Mouse (Mus musculus) CH12.LX (cell line): ENCODE measurements around the gene Nfkb2. TPM values are rescaled to one million over a fixed set of nuclear protein-coding genes. Genes with fewer than 3 reads are reported as not detected.

Source experiments
- DNase-seq: peaks from one replicate; pipeline ENCODE4 v3.0.0-alpha.2; 2013; ENCODE audit errors: extremely low read depth
- H3K27ac ChIP-seq: 2 replicates; pipeline ENCODE4 v1.5.1; 2012; ENCODE audit warnings: low read depth, mild to moderate bottlenecking, control low read depth, moderate library complexity; ENCODE audit not compliant: insufficient read depth
- H3K27me3 ChIP-seq: replicated peaks from 2 replicates; pipeline ENCODE3; 2012; ENCODE audit warnings: inconsistent platforms
- H3K36me3 ChIP-seq, 2 experiments: replicated peaks in 1 of 2; 2 replicates each; pipeline versions ENCODE3 to v1.6.1; 2012; ENCODE audit warnings: inconsistent platforms in 1 of 2, low read length in 1 of 2, mild to moderate bottlenecking in 1 of 2, mixed read lengths in 1 of 2, moderate library complexity in 1 of 2; ENCODE audit not compliant: control insufficient read depth in 1 of 2, insufficient read depth in 1 of 2
- H3K4me1 ChIP-seq, 2 experiments: 2 replicates each; pipeline ENCODE4 v1.6.1; 2012; ENCODE audit warnings: inconsistent platforms in 1 of 2, moderate library complexity in 1 of 2; ENCODE audit not compliant: insufficient read depth in 2 of 2, control insufficient read depth in 1 of 2
- H3K4me2 ChIP-seq: 2 replicates; pipeline ENCODE4 v1.6.1; 2012; ENCODE audit warnings: low read depth, mild to moderate bottlenecking, control low read depth; ENCODE audit not compliant: poor library complexity, insufficient read depth, severe bottlenecking
- H3K4me3 ChIP-seq, 3 experiments: fragments of 150-350 bp in 1 of 3; sonication (generic) in 1 of 3; replicated peaks in 1 of 3; 2 replicates each; pipeline versions ENCODE3 to v1.5.1; 2011 to 2012; ENCODE audit warnings: low read depth in 2 of 3, low read length in 2 of 3, mild to moderate bottlenecking in 2 of 3, moderate library complexity in 2 of 3, control low read depth in 1 of 3, improper control_type of control experiment in 1 of 3, inconsistent platforms in 1 of 3, mixed read lengths in 1 of 3; ENCODE audit not compliant: poor library complexity in 1 of 3
- H3K79me2 ChIP-seq: replicated peaks from 2 replicates; pipeline ENCODE4 v1.6.1; 2012; ENCODE audit warnings: mild to moderate bottlenecking, moderate library complexity; ENCODE audit not compliant: control insufficient read depth, poor library complexity, insufficient read depth, severe bottlenecking; ENCODE audit errors: extremely low read depth
- H3K9ac ChIP-seq: 2 replicates; pipeline ENCODE4 v1.6.1; 2012; ENCODE audit warnings: low read depth, mild to moderate bottlenecking, control low read depth, moderate library complexity; ENCODE audit not compliant: insufficient read depth
- H3K9me3 ChIP-seq: replicated peaks from 2 replicates; pipeline ENCODE3; 2012; ENCODE audit warnings: low read length, inconsistent platforms, mixed read lengths
- CHD1 ChIP-seq: IDR thresholded peaks from 2 replicates; pipeline ENCODE4 v1.6.1; 2012; ENCODE audit warnings: low read depth, low read length, improper control_type of control experiment, inconsistent platforms
- CHD2 ChIP-seq: IDR thresholded peaks from 2 replicates; pipeline ENCODE4 v1.6.1; 2011; ENCODE audit warnings: low read length, improper control_type of control experiment
- CTCF ChIP-seq, 2 experiments: IDR thresholded peaks in 1 of 2; conservative IDR thresholded peaks in 1 of 2; 2 replicates each; pipeline ENCODE4 v1.5.1; 2011 to 2012; ENCODE audit warnings: low read depth in 2 of 2, low read length in 2 of 2, improper control_type of control experiment in 1 of 2, inconsistent platforms in 1 of 2, mild to moderate bottlenecking in 1 of 2, moderate library complexity in 1 of 2
- E2F4 ChIP-seq: IDR thresholded peaks from 2 replicates; pipeline ENCODE4 v1.6.1; 2011; ENCODE audit warnings: low read depth, low read length, improper control_type of control experiment; ENCODE audit not compliant: insufficient replicate concordance
- ELF1 ChIP-seq: IDR thresholded peaks from 2 replicates; pipeline ENCODE4 v1.6.1; 2014; ENCODE audit warnings: low read depth, mild to moderate bottlenecking, inconsistent platforms, low read length, improper control_type of control experiment
- EP300 ChIP-seq: IDR thresholded peaks from 2 replicates; pipeline ENCODE4 v1.6.1; 2011; ENCODE audit warnings: low read length, improper control_type of control experiment
- GABPA ChIP-seq: IDR thresholded peaks from 2 replicates; pipeline ENCODE4 v1.6.1; 2012; ENCODE audit warnings: low read depth, low read length, improper control_type of control experiment, inconsistent platforms; ENCODE audit not compliant: insufficient replicate concordance
- IRF4 ChIP-seq: IDR thresholded peaks from 2 replicates; pipeline ENCODE4 v1.6.1; 2014; ENCODE audit warnings: low read depth, mild to moderate bottlenecking, inconsistent platforms, low read length, improper control_type of control experiment
- KAT2A ChIP-seq: IDR thresholded peaks from 2 replicates; pipeline ENCODE4 v1.6.1; 2012; ENCODE audit warnings: low read length, improper control_type of control experiment, inconsistent platforms; ENCODE audit not compliant: insufficient replicate concordance
- MAFK ChIP-seq: IDR thresholded peaks from 2 replicates; pipeline ENCODE4 v1.6.1; 2011; ENCODE audit warnings: low read length, improper control_type of control experiment; ENCODE audit not compliant: insufficient replicate concordance
- MAX ChIP-seq: IDR thresholded peaks from 2 replicates; pipeline ENCODE4 v1.6.1; 2011; ENCODE audit warnings: low read length, improper control_type of control experiment
- MAZ ChIP-seq: IDR thresholded peaks from 2 replicates; pipeline ENCODE4 v1.6.1; 2012; ENCODE audit warnings: low read depth, mild to moderate bottlenecking, inconsistent platforms, low read length, improper control_type of control experiment, moderate library complexity
- MEF2A ChIP-seq: IDR thresholded peaks from 2 replicates; pipeline ENCODE4 v1.6.1; 2014; ENCODE audit warnings: low read depth, mild to moderate bottlenecking, inconsistent platforms, low read length, improper control_type of control experiment, borderline replicate concordance
- MXI1 ChIP-seq: IDR thresholded peaks from 2 replicates; pipeline ENCODE4 v1.6.1; 2011; ENCODE audit warnings: mild to moderate bottlenecking, low read depth, low read length, improper control_type of control experiment
- MYC ChIP-seq: IDR thresholded peaks from 2 replicates; pipeline ENCODE4 v1.6.1; 2011; ENCODE audit warnings: low read depth, mild to moderate bottlenecking, improper control_type of control experiment, low read length
- NRF1 ChIP-seq: IDR thresholded peaks from 2 replicates; pipeline ENCODE4 v1.6.1; 2014; ENCODE audit warnings: low read depth, mild to moderate bottlenecking, inconsistent platforms, low read length, improper control_type of control experiment, moderate library complexity
- PAX5 ChIP-seq: IDR thresholded peaks from 2 replicates; pipeline ENCODE4 v1.6.1; 2012; ENCODE audit warnings: low read length, inconsistent platforms, mixed read lengths
- POLR2A ChIP-seq: IDR thresholded peaks from 2 replicates; pipeline ENCODE4 v1.6.1; 2011; ENCODE audit warnings: low read depth, mild to moderate bottlenecking, improper control_type of control experiment, low read length
- SMC3 ChIP-seq: IDR thresholded peaks from 2 replicates; pipeline ENCODE4 v1.6.1; 2011; ENCODE audit warnings: low read depth, low read length, improper control_type of control experiment
- UBTF ChIP-seq: IDR thresholded peaks from 2 replicates; pipeline ENCODE4 v1.6.1; 2012; ENCODE audit warnings: low read depth, mild to moderate bottlenecking, inconsistent platforms, low read length, improper control_type of control experiment, moderate library complexity
- ZC3H11A ChIP-seq: IDR thresholded peaks from 2 replicates; pipeline ENCODE4 v1.6.1; 2012; ENCODE audit warnings: low read depth, mild to moderate bottlenecking, inconsistent platforms, low read length, improper control_type of control experiment
- ZKSCAN1 ChIP-seq: IDR thresholded peaks from 2 replicates; pipeline ENCODE4 v1.6.1; 2012; ENCODE audit warnings: low read depth, inconsistent platforms, low read length, improper control_type of control experiment, borderline replicate concordance
- ZNF384 ChIP-seq: IDR thresholded peaks from 2 replicates; pipeline ENCODE4 v1.6.1; 2012; ENCODE audit warnings: low read depth, low read length, improper control_type of control experiment, inconsistent platforms
- dilution Hi-C: fragments of 300-500 bp; cut with MboI; formaldehyde crosslinking; loops from 2 replicates; pipeline ENCODE4 v1.14.3; 2020; ENCODE audit warnings: low sequenced_read_pairs; ENCODE audit not compliant: extremely low pct_unique_long_range_greater_than_20kb, extremely low pct_ligation_motif_present
- in situ Hi-C: fragments of 300-500 bp; cut with MboI; formaldehyde crosslinking; loops from 3 replicates; pipeline ENCODE4 v1.14.3; 2019; ENCODE audit warnings: low sequenced_read_pairs, low pct_ligation_motif_present, low pct_unique_long_range_greater_than_20kb, mixed read lengths
- polyA plus RNA-seq: library from polyadenylated mRNA; unstranded; fragments of >175 nt; gene quantifications from 2 replicates; pipeline ENCODE4 v1.2.1, GENCODE M21; 2012; ENCODE audit warnings: low read depth; ENCODE audit not compliant: insufficient read length
- total RNA-seq, 2 experiments: library from RNA; depleted of rRNA; stranded (reverse); fragments of 300-350 nt in 1 of 2; fragments of >200 nt in 1 of 2; gene quantifications; 2 replicates each; pipeline ENCODE4 v1.2.3; 2012 to 2014

Nfkb2 gene
- total and polyA plus RNA-seq, 3 experiments, result 44.3 to 71.7 (median 64.8) TPM

- in situ Hi-C loops, result no loop called here
- Histone ChIP-seq H3K4me2 (no peak overlapping the region), H3K79me2 (peaks cover under 1% of the 10 kb centered on the region; the same call in 1 of the 2 replicates), H3K27me3 (no peaks in the 10 kb centered on the region), H3K4me1 (peaks cover 4 to 49% of the 10 kb centered on the region in 2 experiments), H3K9ac (no peak overlapping the region), H3K4me3 (no peak overlapping the region), H3K27ac (no peak overlapping the region), H3K36me3 (peaks cover 79 to 89% of the 10 kb centered on the region in 2 experiments), H3K9me3 (no peaks in the 10 kb centered on the region)
- dilution Hi-C loops, result no loop called here
- TF ChIP-seq ZC3H11A (no peak), UBTF (no peak), MAZ (no peak), MXI1 (no peak), POLR2A (no peak), CHD2 (no peak), IRF4 (no peak), CTCF (conservative IDR thresholded peaks at IDR 0.05 in 1 of 2, IDR thresholded peaks at IDR 0.05 in 1 of 2; ENCODE audit: low read depth in 2 of 2, low read length in 2 of 2) (no peak), ELF1 (no peak), ZNF384 (no peak), E2F4 (no peak), PAX5 (no peak), MAFK (no peak), GABPA (no peak), MAX (no peak)
- no peak for DNase-seq
These were observed 7.2 kb downstream of the Nfkb2 start for GRCm38 (mm10) chr19:46311341-46311740.

- Histone ChIP-seq H3K4me3 (no peak overlapping the region), H3K4me2 (no peak overlapping the region), H3K9ac (no peak overlapping the region), H3K36me3 (peaks cover 70 to 88% of the 10 kb centered on the region in 2 experiments), H3K79me2 (no peaks in the 10 kb centered on the region), H3K27me3 (no peaks in the 10 kb centered on the region), H3K4me1 (peaks cover 0 to 51% of the 10 kb centered on the region in 2 experiments; a peak in 2 of 4 replicates), H3K27ac (no peak overlapping the region), H3K9me3 (peaks cover 3% of the 10 kb centered on the region)
- TF ChIP-seq EP300 (no peak), ZKSCAN1 (no peak), SMC3 (no peak), ELF1 (no peak), ZC3H11A (no peak), GABPA (no peak), CHD2 (no peak), CTCF (conservative IDR thresholded peaks at IDR 0.05 in 1 of 2, IDR thresholded peaks at IDR 0.05 in 1 of 2; ENCODE audit: low read depth in 2 of 2, low read length in 2 of 2) (no peak), IRF4 (no peak), KAT2A (no peak), PAX5 (no peak), CHD1 (no peak), UBTF (no peak), MEF2A (no peak), MYC (no peak), NRF1 (no peak)
- in situ Hi-C loops, result no loop called here
- DNase-seq, result no peak
- dilution Hi-C loops, result no loop called here
These were observed 8.4 kb downstream of the Nfkb2 start for GRCm38 (mm10) chr19:46312566-46312965.
